Mouse (Mus musculus) C2C12 (cell line): ENCODE data around the gene Rhou. TPM values are rescaled to one million over a fixed set of nuclear protein-coding genes. Genes with fewer than 3 reads are reported as not detected.
"Not testable (repeated sequence)": the region's sequence is repeated elsewhere in the genome, so short reads cannot be mapped to it uniquely, and the experiment has no call there.

ENCODE experiments used
- H3K27me3 ChIP-seq: one replicate; pipeline ENCODE4 v1.6.1; 2011; ENCODE audit not compliant: control insufficient read depth, insufficient read depth, insufficient read length
- H3K36me3 ChIP-seq: one replicate; pipeline ENCODE4 v1.6.1; 2011; ENCODE audit not compliant: control insufficient read depth, insufficient read depth
- H3K4me3 ChIP-seq: one replicate; pipeline ENCODE4 v1.5.1; 2011; ENCODE audit warnings: mild to moderate bottlenecking, control low read depth; ENCODE audit not compliant: poor library complexity, insufficient read depth, severe bottlenecking
- H3K79me2 ChIP-seq: one replicate; pipeline ENCODE4 v1.6.1; 2011; ENCODE audit not compliant: control insufficient read depth, insufficient read depth
- H3K79me3 ChIP-seq: one replicate; pipeline ENCODE4 v1.6.1; 2011; ENCODE audit warnings: low read depth, control low read depth
- H3ac ChIP-seq: one replicate; pipeline ENCODE3; 2011; ENCODE audit warnings: low read depth; ENCODE audit not compliant: control insufficient read depth, insufficient read length
- CEBPB ChIP-seq: IDR thresholded peaks from one replicate; pipeline ENCODE4 v1.6.1; 2011; ENCODE audit warnings: low read depth, mild to moderate bottlenecking, control low read depth, moderate library complexity
- CTCF ChIP-seq: IDR thresholded peaks from one replicate; pipeline ENCODE4 v1.5.1; 2011; ENCODE audit not compliant: control insufficient read depth, insufficient read depth, insufficient read length
- FOSL1 ChIP-seq: IDR thresholded peaks from one replicate; pipeline ENCODE4 v1.8.0; 2011; ENCODE audit warnings: mild to moderate bottlenecking, low read length; ENCODE audit not compliant: poor library complexity, insufficient read depth, severe bottlenecking
- MAX ChIP-seq: IDR thresholded peaks from one replicate; pipeline ENCODE4 v1.6.1; 2011; ENCODE audit warnings: mild to moderate bottlenecking, control low read depth
- MYOD1 ChIP-seq: IDR thresholded peaks from one replicate; pipeline ENCODE4 v1.6.1; 2011; ENCODE audit warnings: low read depth; ENCODE audit not compliant: control insufficient read depth, insufficient read length
- MYOG ChIP-seq: IDR thresholded peaks from one replicate; pipeline ENCODE4 v1.6.1; 2011; ENCODE audit not compliant: control insufficient read depth, insufficient read length; ENCODE audit errors: extremely low read depth
- USF1 ChIP-seq: IDR thresholded peaks from one replicate; pipeline ENCODE4 v1.6.1; 2011; ENCODE audit warnings: low read depth, mild to moderate bottlenecking, control low read depth, moderate library complexity
- polyA plus RNA-seq: library from polyadenylated mRNA; unstranded; fragments of >200 nt; fragmentation: generic; extraction: Trizol; gene quantifications from one replicate; pipeline ENCODE4 v1.2.1, GENCODE M21; 2012; ENCODE audit warnings: missing spikeins

The Rhou gene
- polyA plus RNA-seq, 1 experiment = 22.7 TPM

GRCm38 (mm10) chr8:123627410-123628147 is 26.1 kb upstream of the Rhou start:
- Histone ChIP-seq H3K79me2 (no peaks in the 10 kb centered on the region), H3K79me3 (no peaks in the 10 kb centered on the region), H3K27me3 (no peaks in the 10 kb centered on the region), H3K4me3 (no peak overlapping the region), H3K36me3 (no peaks in the 10 kb centered on the region), H3ac (no peak overlapping the region)
- TF ChIP-seq CTCF (no peak), MYOG (no peak), CEBPB (no peak), MAX (no peak), FOSL1 (no peak), MYOD1 (no peak), USF1 (no peak)

DNA sequence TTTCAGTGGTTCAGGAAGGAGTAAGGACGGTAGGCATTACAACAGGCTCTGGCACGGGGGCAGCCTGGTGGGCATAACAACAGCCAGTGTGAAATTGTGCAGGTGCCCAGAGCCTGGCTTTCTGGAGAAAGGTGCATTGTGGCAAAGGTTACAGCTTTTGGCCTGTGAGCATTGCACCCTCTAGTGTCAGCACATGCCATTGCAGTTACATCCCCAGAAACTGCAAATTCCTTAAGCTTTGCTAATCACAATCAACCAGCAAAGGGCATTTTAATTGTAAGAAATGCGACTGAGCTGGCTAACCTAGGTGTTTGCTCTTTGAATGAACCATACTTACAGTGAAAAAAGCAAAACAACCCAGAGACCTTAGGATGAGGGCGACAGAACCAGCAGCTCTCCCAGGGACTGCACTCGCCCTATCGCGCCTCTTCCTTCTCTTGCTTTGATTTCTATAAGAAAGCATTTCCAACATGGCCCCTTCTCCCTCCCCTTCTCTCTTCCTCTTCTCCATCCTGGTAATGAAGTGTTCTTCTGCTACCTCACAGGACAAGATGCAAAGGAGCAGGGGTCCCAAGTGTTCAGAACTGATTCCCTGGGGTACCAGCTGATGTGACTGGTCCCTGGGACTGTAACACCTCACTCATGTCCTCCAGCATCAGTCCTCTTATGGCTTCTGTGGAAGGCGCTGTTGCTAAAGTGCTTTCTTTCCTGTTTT is 25.3 kb upstream of the Rhou start:
- Histone ChIP-seq H3ac (peak overlapping the region; percentile 33), H3K4me3 (no peak overlapping the region), H3K79me3 (no peaks in the 10 kb centered on the region), H3K36me3 (no peaks in the 10 kb centered on the region), H3K27me3 (no peaks in the 10 kb centered on the region), H3K79me2 (no peaks in the 10 kb centered on the region)
- TF ChIP-seq CEBPB = no peak
- TF ChIP-seq CTCF = peak; percentile 63

- Histone ChIP-seq H3ac (no peak overlapping the region), H3K79me3 (no peaks in the 10 kb centered on the region), H3K79me2 (no peaks in the 10 kb centered on the region), H3K4me3 (no peak overlapping the region), H3K36me3 (no peaks in the 10 kb centered on the region), H3K27me3 (no peaks in the 10 kb centered on the region)
- TF ChIP-seq FOSL1 (no peak), CTCF (peak; percentile 89)
Observed at GRCm38 (mm10) chr8:123628968-123629755, 24.6 kb upstream of the Rhou start.

DNA sequence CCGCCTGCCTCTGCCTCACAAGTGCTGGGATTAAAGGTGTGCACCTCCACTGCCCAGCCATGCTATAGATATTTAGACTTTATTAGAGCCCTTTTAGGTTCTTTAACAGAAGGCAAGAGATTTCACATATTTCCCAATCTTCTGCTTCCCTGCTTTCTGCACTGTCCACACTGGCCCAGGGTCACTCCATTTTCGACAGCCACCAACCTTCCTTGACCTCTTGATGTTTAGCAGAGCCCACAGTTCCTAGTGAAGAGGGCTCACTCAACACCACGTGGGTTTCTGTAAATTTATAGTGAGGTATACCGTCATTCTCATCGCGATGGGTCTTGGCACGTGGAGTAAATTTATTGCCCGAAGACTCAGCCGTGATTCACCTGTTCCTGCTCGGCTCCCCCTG is 23.7 kb upstream of the Rhou start:
- TF ChIP-seq CEBPB (no peak), FOSL1 (no peak), USF1 (no peak), CTCF (no peak), MYOG (no peak), MAX (no peak), MYOD1 (no peak)
- Histone ChIP-seq H3K79me2 (no peaks in the 10 kb centered on the region), H3K4me3 (no peak overlapping the region), H3K36me3 (no peaks in the 10 kb centered on the region), H3K27me3 (no peaks in the 10 kb centered on the region), H3ac (no peak overlapping the region), H3K79me3 (no peaks in the 10 kb centered on the region)

- H3K36me3 ChIP-seq = no peaks in the 10 kb centered on the region
- H3ac ChIP-seq = no peak overlapping the region
- H3K79me2 ChIP-seq = no peaks in the 10 kb centered on the region
- TF ChIP-seq MYOD1 (no peak), MYOG (no peak), CTCF (no peak), USF1 (peak; percentile 48), CEBPB (peak; percentile 56), FOSL1 (no peak), MAX (no peak)
- H3K4me3 ChIP-seq = no peak overlapping the region
- H3K27me3 ChIP-seq = no peaks in the 10 kb centered on the region
- no peaks in the 10 kb centered on the region for H3K79me3 ChIP-seq
Observed at GRCm38 (mm10) chr8:123630841-123631251, 22.9 kb upstream of the Rhou start.

GRCm38 (mm10) chr8:123631746-123632145 is 22.0 kb upstream of the Rhou start:
- H3K27me3 ChIP-seq, H3K79me3 ChIP-seq, H3K36me3 ChIP-seq, H3K4me3 ChIP-seq, H3ac ChIP-seq, H3K79me2 ChIP-seq: not testable (repeated sequence)
